Mouse (Mus musculus): ENCODE measurements at regions not wholly inside any gene's neighbourhood (a gene's known extent, or its start where the extent isn't known, plus 50 kb on each side); places are given as distances from the start of the nearest gene placed in this dataset.

- no peak for TF ChIP-seq CTCF (IDR thresholded peaks at IDR 0.05; ENCODE audit: borderline replicate concordance, insufficient read depth, low read depth, low read length)
- TF ChIP-seq POLR2A (IDR thresholded peaks at IDR 0.05; ENCODE audit: borderline replicate concordance, insufficient read depth, low read length), result no peak
These were observed 208.7 kb upstream of the Pik3r1 start for GRCm38 (mm10) chr13:101976766-101977165.

Measured in cerebellum, adult 2 months (tissue).